Mouse (Mus musculus) ES-Bruce4 (cell line): ENCODE results near the gene Ptpn4. TPM values are rescaled to one million over a fixed set of nuclear protein-coding genes. Genes with fewer than 3 reads are reported as not detected.

Experiments used
- H3K27ac ChIP-seq: 2 replicates; pipeline ENCODE4 v1.5.1; 2012; ENCODE audit warnings: low read length, inconsistent platforms; ENCODE audit not compliant: insufficient read depth
- H3K27me3 ChIP-seq: 2 replicates; pipeline ENCODE4 v1.6.1; 2012; ENCODE audit warnings: mild to moderate bottlenecking, low read length, inconsistent platforms; ENCODE audit not compliant: control insufficient read depth, poor library complexity, insufficient read depth, severe bottlenecking
- H3K36me3 ChIP-seq: 2 replicates; pipeline ENCODE4 v1.6.1; 2012; ENCODE audit warnings: inconsistent platforms, mild to moderate bottlenecking, low read length, moderate library complexity; ENCODE audit not compliant: control insufficient read depth, poor library complexity, insufficient read depth, severe bottlenecking
- H3K4me1 ChIP-seq: one replicate; pipeline ENCODE4 v1.8.1; 2011; ENCODE audit warnings: low read length; ENCODE audit not compliant: control insufficient read depth, insufficient read depth
- H3K4me3 ChIP-seq: 2 replicates; pipeline ENCODE4 v1.5.1; 2011; ENCODE audit warnings: low read depth, mild to moderate bottlenecking, low read length
- H3K9ac ChIP-seq: 2 replicates; pipeline ENCODE4 v1.6.1; 2012; ENCODE audit warnings: low read depth, mild to moderate bottlenecking, inconsistent platforms; ENCODE audit not compliant: poor library complexity, severe bottlenecking
- H3K9me3 ChIP-seq: replicated peaks from 2 replicates; pipeline ENCODE4 v1.6.1; 2012; ENCODE audit warnings: mild to moderate bottlenecking, low read length, inconsistent platforms; ENCODE audit not compliant: control insufficient read depth, poor library complexity, insufficient read depth, severe bottlenecking
- CTCF ChIP-seq: IDR thresholded peaks from one replicate; pipeline ENCODE4 v1.8.1; 2011; ENCODE audit warnings: low read depth, low read length
- EP300 ChIP-seq: IDR thresholded peaks from 2 replicates; pipeline ENCODE4 v1.6.1; 2011; ENCODE audit warnings: low read depth, low read length; ENCODE audit not compliant: insufficient read depth
- POLR2A ChIP-seq: IDR thresholded peaks from one replicate; pipeline ENCODE4 v1.8.1; 2011; ENCODE audit warnings: low read length; ENCODE audit not compliant: insufficient read depth
- polyA plus RNA-seq: library from polyadenylated mRNA; stranded (reverse); fragments of >200 nt; gene quantifications from 2 replicates; pipeline ENCODE4 v1.2.4, GENCODE M21; 2011; ENCODE audit warnings: low read depth; ENCODE audit not compliant: missing spikeins, insufficient read depth, insufficient read length

The Ptpn4 gene
- polyA plus RNA-seq, 1 experiment, result 20.9 TPM

DNA sequence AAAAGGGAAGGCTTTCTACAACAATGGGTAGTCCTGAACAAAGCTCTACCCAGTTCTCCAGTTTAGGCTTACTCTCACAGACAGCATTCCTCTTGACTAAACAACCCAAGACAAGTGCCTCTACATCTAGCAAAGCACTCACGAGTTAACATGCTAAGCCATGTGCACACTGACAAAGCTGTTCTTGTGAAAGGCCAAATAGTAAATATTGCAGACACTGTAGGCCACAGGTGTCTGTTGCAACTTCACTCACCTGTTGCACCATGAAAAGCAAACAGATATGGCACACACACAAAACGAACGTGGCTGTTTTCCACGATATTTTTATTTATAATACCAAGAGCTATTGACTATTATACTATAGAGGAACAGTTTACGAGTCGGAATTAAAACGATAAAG is 170.5 kb downstream of the Ptpn4 start:
- no peak for TF ChIP-seq EP300
- TF ChIP-seq POLR2A, result no peak
- no peak for TF ChIP-seq CTCF
- H3K9ac ChIP-seq, result no peak overlapping the region
- H3K4me1 ChIP-seq, result no peaks in the 10 kb centered on the region
- H3K27ac ChIP-seq, result no peak overlapping the region
- H3K27me3 ChIP-seq, result no peaks in the 10 kb centered on the region
- no peak overlapping the region for H3K4me3 ChIP-seq
- no peaks in the 10 kb centered on the region for H3K36me3 ChIP-seq
- H3K9me3 ChIP-seq, result no peaks in the 10 kb centered on the region

DNA sequence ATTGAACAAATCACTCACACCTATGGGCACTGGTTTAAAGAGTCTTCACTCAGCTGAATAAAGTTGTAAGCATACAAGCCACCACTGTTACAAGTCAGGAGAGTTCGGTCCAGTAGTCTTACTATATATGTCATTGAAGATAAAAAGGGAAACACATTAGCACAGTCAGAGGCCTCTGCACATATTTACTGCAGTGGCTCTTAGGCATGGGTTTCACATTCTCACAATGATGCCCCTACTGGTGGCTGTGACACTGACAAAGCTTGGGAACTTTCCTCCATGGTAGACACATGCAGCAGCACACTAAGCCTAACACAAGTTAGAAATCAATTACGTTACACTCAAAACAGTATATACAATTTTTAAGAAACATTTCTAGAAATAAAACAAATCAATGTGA is 183.1 kb downstream of the Ptpn4 start:
- H3K27me3 ChIP-seq, result no peaks in the 10 kb centered on the region
- TF ChIP-seq CTCF (no peak), EP300 (no peak), POLR2A (no peak)
- no peaks in the 10 kb centered on the region for H3K4me1 ChIP-seq
- H3K9ac ChIP-seq, result no peak overlapping the region
- H3K27ac ChIP-seq, result no peak overlapping the region
- no peaks in the 10 kb centered on the region for H3K9me3 ChIP-seq
- H3K36me3 ChIP-seq, result no peaks in the 10 kb centered on the region
- H3K4me3 ChIP-seq, result no peak overlapping the region

- H3K9me3 ChIP-seq, result no peaks in the 10 kb centered on the region
- no peak overlapping the region for H3K27ac ChIP-seq
- no peak overlapping the region for H3K4me3 ChIP-seq
- H3K27me3 ChIP-seq, result no peaks in the 10 kb centered on the region
- H3K9ac ChIP-seq, result no peak overlapping the region
- no peaks in the 10 kb centered on the region for H3K4me1 ChIP-seq
- no peaks in the 10 kb centered on the region for H3K36me3 ChIP-seq
- no peak for TF ChIP-seq EP300
Observed at GRCm38 (mm10) chr1:119650386-119650785, 187.0 kb downstream of the Ptpn4 start.

DNA sequence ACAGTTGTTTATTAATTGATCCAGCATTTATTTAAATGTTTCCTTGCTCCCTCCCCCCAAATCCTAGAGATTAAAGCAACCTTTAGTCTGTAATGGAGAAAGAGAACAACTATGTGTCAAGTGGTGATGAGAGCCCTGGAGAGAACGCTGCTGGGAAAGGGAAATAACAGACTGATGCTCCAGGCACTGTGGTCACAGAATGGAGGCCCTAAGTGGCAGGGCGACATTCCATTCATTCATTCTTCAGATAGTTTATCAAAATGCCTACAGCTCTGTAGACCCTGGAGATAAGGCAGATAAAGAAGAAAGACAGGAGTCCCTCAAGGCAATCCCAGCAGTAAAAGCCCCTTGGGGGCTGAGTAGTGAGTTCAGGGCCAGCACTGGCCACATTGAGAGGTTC is 187.8 kb downstream of the Ptpn4 start:
- no peaks in the 10 kb centered on the region for H3K4me1 ChIP-seq
- no peaks in the 10 kb centered on the region for H3K36me3 ChIP-seq
- TF ChIP-seq POLR2A, result no peak
- TF ChIP-seq CTCF, result no peak
- TF ChIP-seq EP300, result no peak
- no peak overlapping the region for H3K4me3 ChIP-seq
- no peaks in the 10 kb centered on the region for H3K9me3 ChIP-seq
- H3K27me3 ChIP-seq, result no peaks in the 10 kb centered on the region
- no peak overlapping the region for H3K9ac ChIP-seq
- no peak overlapping the region for H3K27ac ChIP-seq

DNA sequence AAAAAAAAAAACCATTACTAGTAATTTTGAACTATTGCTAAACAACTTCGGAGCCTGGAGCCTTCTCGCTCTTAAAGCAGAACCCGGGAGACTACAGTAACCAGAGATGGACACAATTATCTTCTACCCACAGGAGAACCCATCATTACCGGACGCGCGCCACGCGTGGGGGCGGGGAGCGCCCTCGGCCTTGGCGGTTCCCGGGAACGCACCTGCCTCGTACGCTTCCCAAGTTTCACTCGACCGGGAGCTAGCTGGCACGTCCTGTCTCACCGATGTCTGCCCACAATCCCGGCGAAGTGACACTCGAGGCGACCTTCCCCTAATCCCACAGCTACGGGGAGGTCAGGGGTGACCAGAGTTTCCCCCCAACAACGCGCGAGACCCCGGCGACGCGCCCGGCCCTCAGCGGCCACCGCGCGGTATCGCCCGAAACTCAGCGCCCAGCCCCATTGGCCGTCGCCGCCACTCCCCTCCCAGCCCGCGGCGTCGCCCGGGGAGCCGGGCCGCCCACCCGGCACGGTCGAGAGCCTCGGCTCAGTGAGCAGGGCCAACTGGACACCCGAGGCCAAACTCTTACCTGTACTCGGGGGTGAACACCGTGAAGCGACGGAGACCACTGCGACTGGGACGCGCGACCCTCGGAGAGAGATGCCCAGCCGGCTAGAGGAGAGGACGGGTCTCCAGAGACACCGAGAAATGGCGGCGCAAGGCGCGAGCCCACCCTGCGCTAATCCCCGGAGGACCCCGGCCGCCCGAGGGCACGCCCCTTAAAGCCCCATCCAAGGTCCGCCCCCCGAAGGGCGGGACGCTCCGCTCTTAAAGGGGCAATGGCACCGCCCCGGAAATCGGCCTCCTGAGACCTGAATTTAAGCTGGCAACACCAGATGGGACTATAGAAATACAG is 189.0 kb downstream of the Ptpn4 start, which contains the start of gene Epb41l5:
TSS of gene Epb41l5 (minus strand) at position 796 of the 907 bp plus-strand sequence.
- TF ChIP-seq CTCF (no peak), POLR2A (peak; percentile 71)
- H3K9ac ChIP-seq, result peak within 1 kb of the TSS; percentile 61

GRCm38 (mm10) chr1:119646356-119646755 is 191.1 kb downstream of the Ptpn4 start:
- Histone ChIP-seq H3K9me3 (no peaks in the 10 kb centered on the region), H3K9ac (no peak overlapping the region), H3K4me3 (no peak overlapping the region), H3K27me3 (no peaks in the 10 kb centered on the region), H3K36me3 (no peaks in the 10 kb centered on the region), H3K27ac (no peak overlapping the region), H3K4me1 (peaks cover 2% of the 10 kb centered on the region)
- TF ChIP-seq EP300, result no peak
- no peak for TF ChIP-seq POLR2A
- TF ChIP-seq CTCF, result no peak

More for the DNA sequence above, 189.0 kb downstream of the Ptpn4 start, which contains the start of gene Epb41l5:
- no peaks in the 10 kb centered on the region for H3K4me1 ChIP-seq
- peak within 1 kb of the TSS; percentile 63; the same call in 1 of the 2 replicates for H3K27ac ChIP-seq
- H3K9me3 ChIP-seq, result no peaks in the 10 kb centered on the region
- H3K27me3 ChIP-seq, result no peaks in the 10 kb centered on the region
- no peaks in the 10 kb centered on the region for H3K36me3 ChIP-seq
- H3K4me3 ChIP-seq, result peak within 1 kb of the TSS; percentile 88
